Mouse (Mus musculus): ENCODE measurements at regions not wholly inside any gene's neighbourhood (a gene's known extent, or its start where the extent isn't known, plus 50 kb on each side); places are given as distances from the start of the nearest gene placed in this dataset.
A peak's percentile ranks its signal among the peaks of the same experiment; 100 is the strongest.

GRCm38 (mm10) chr15:18685439-18685838 lies 133.3 kb upstream of the Cdh10 start:
- no peaks in the 10 kb centered on the region for H3K27me3 ChIP-seq (replicated peaks; ENCODE audit: control insufficient read depth, insufficient read depth, low read length)
- no peaks in the 10 kb centered on the region for H3K4me1 ChIP-seq (replicated peaks; ENCODE audit: control insufficient read depth, insufficient read depth, low read length)
- no peak overlapping the region for H3K27ac ChIP-seq (ENCODE audit: low read length)
- WGBS, result 71% methylated on average over 2 of the region's 2 CpGs
- no peaks in the 10 kb centered on the region for H3K9me3 ChIP-seq (ENCODE audit: control insufficient read depth, low read length)
- no peaks in the 10 kb centered on the region for H3K36me3 ChIP-seq (ENCODE audit: control insufficient read depth, insufficient read depth)
- H3K4me3 ChIP-seq (replicated peaks; ENCODE audit: low read length), result no peak overlapping the region
- no peak overlapping the region for H3K9ac ChIP-seq (replicated peaks; ENCODE audit: low read depth, low read length)
- ATAC-seq, result no peak
- no peak overlapping the region for H3K4me2 ChIP-seq (ENCODE audit: low read length)

GRCm38 (mm10) chr15:18696680-18697284 lies 122.0 kb upstream of the Cdh10 start:
- Histone ChIP-seq H3K9ac (replicated peaks; ENCODE audit: low read depth, low read length) (no peak overlapping the region), H3K36me3 (ENCODE audit: control insufficient read depth, insufficient read depth) (no peaks in the 10 kb centered on the region), H3K27me3 (replicated peaks; ENCODE audit: control insufficient read depth, insufficient read depth, low read length) (no peaks in the 10 kb centered on the region), H3K27ac (ENCODE audit: low read length) (no peak overlapping the region), H3K4me2 (ENCODE audit: low read length) (no peak overlapping the region), H3K4me1 (replicated peaks; ENCODE audit: control insufficient read depth, insufficient read depth, low read length) (no peaks in the 10 kb centered on the region), H3K4me3 (replicated peaks; ENCODE audit: low read length) (no peak overlapping the region), H3K9me3 (ENCODE audit: control insufficient read depth, low read length) (no peaks in the 10 kb centered on the region)
- ATAC-seq, result no peak
- WGBS, result 58% methylated on average over 2 of the region's 2 CpGs

GRCm38 (mm10) chr15:18744266-18744665 lies 74.5 kb upstream of the Cdh10 start:
- Histone ChIP-seq H3K9me3 (ENCODE audit: control insufficient read depth, low read length) (no peaks in the 10 kb centered on the region), H3K4me3 (replicated peaks; ENCODE audit: low read length) (no peak overlapping the region), H3K27me3 (replicated peaks; ENCODE audit: control insufficient read depth, insufficient read depth, low read length) (no peaks in the 10 kb centered on the region), H3K4me2 (ENCODE audit: low read length) (no peak overlapping the region), H3K4me1 (replicated peaks; ENCODE audit: control insufficient read depth, insufficient read depth, low read length) (no peaks in the 10 kb centered on the region), H3K9ac (replicated peaks; ENCODE audit: low read depth, low read length) (no peak overlapping the region), H3K27ac (ENCODE audit: low read length) (no peak overlapping the region), H3K36me3 (ENCODE audit: control insufficient read depth, insufficient read depth) (no peaks in the 10 kb centered on the region)
- WGBS, result 88% methylated on average over 1 of the region's 1 CpGs
- no peak for ATAC-seq

DNA sequence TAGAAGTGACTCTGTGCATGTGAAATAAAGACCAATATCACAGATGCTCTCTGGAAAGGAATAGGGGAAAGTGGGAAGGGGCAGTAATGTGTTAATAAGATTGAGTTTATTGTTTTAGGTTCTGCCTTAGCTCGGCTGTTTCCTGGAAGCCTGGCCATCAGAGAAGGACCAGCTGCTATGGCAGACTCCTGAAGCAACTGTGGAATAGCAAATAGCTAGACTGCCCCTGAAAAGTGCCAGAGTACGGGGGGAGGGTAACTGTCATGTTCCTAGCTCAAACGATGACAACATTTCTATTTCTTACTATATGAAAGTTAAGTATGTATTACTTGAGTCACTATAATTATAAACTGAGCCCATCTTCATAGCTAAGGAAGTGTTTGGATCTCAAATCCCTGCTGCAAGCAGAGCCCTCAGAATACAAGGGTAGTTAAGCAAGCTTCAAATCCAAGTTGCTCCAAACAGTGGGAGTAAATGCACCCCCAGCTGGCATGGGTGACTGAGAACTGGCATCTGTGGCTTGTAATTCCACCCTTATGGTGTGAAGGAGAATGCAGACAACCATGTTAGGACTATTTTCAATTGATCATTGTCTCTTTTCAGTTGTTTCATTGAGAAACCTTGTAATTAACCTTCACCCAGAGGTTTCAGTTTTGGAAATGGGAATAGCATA lies 70.0 kb upstream of the Cdh10 start:
- H3K9me3 ChIP-seq (ENCODE audit: control insufficient read depth, low read length), result no peaks in the 10 kb centered on the region
- H3K9ac ChIP-seq (replicated peaks; ENCODE audit: low read depth, low read length), result no peak overlapping the region
- ATAC-seq, result peak; percentile 96
- H3K4me3 ChIP-seq (replicated peaks; ENCODE audit: low read length), result no peak overlapping the region
- no peak overlapping the region for H3K4me2 ChIP-seq (ENCODE audit: low read length)
- no peaks in the 10 kb centered on the region for H3K27me3 ChIP-seq (replicated peaks; ENCODE audit: control insufficient read depth, insufficient read depth, low read length)
- no peaks in the 10 kb centered on the region for H3K36me3 ChIP-seq (ENCODE audit: control insufficient read depth, insufficient read depth)
- H3K27ac ChIP-seq (ENCODE audit: low read length), result no peak overlapping the region
- H3K4me1 ChIP-seq (replicated peaks; ENCODE audit: control insufficient read depth, insufficient read depth, low read length), result no peaks in the 10 kb centered on the region
- WGBS, result 46% methylated on average over 3 of the region's 3 CpGs
